Mouse (Mus musculus) ES-E14 (cell line): ENCODE measurements at regions not wholly inside any gene's neighbourhood (a gene's known extent, or its start where the extent isn't known, plus 50 kb on each side); places are given as distances from the start of the nearest gene placed in this dataset.

Experiments
- CHD2 ChIP-seq: IDR thresholded peaks from 2 replicates; pipeline ENCODE4 v1.6.1; 2014; ENCODE audit warnings: mild to moderate bottlenecking, low read depth, low read length, inconsistent platforms
- HCFC1 ChIP-seq: IDR thresholded peaks from 2 replicates; pipeline ENCODE4 v1.6.1; 2012; ENCODE audit warnings: low read length, inconsistent platforms, borderline replicate concordance; ENCODE audit not compliant: insufficient read depth
- MAFK ChIP-seq: IDR thresholded peaks from 2 replicates; pipeline ENCODE4 v1.6.1; 2014; ENCODE audit warnings: mild to moderate bottlenecking, low read depth, low read length, inconsistent platforms; ENCODE audit not compliant: insufficient read depth
- ZC3H11A ChIP-seq: IDR thresholded peaks from 2 replicates; pipeline ENCODE4 v1.6.1; 2012; ENCODE audit warnings: low read depth, mild to moderate bottlenecking, inconsistent platforms, low read length, borderline replicate concordance
- ZNF384 ChIP-seq: IDR thresholded peaks from 2 replicates; pipeline ENCODE4 v1.6.1; 2012; ENCODE audit warnings: low read depth, low read length, inconsistent platforms

DNA sequence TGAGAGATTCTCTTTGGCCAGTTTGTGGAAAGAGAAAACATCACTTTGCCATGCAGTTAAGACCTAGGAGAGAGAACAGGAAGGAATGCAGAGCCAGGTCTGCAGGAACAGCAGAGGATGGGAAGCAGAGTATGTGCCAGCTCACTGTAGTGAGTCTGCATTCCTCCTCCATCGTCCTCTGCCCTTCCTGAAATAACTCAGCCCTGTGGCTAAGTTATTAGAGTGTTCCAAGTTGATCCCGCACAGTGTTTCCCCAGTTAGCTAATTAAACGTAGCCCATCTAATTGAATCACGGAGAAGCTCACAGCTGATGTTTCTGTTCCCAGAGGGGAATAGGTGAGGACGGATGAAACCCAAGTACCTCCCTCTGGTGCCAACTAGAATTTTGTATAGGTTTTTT is 142.3 kb upstream of the Rack1 start:
- TF ChIP-seq MAFK: no peak
- no peak for TF ChIP-seq HCFC1
- no peak for TF ChIP-seq ZNF384
- no peak for TF ChIP-seq ZC3H11A
- no peak for TF ChIP-seq CHD2
